Mouse (Mus musculus): ENCODE results near the gene Rhbdd3.

- no peak for TF ChIP-seq CTCF (IDR thresholded peaks at IDR 0.05; ENCODE audit: low read depth)
- no peak for TF ChIP-seq EP300 (IDR thresholded peaks at IDR 0.05; ENCODE audit: low read depth)
Observed at GRCm38 (mm10) chr11:5098035-5098735, 541 bp upstream of the Rhbdd3 start.
